In genomic region chr17:31748158-31748557, GRCm38 (mm10) we compare ENCODE assay signal across 9 mouse cellular contexts.
DNase-seq lines count a peak whose midpoint lies in the region; ATAC-seq and TF ChIP-seq lines count a peak whose summit lies in the region.
"Had no signal": no experiment of that assay in that cellular context is flagged by ENCODE, and none has a peak within 500 bp of the region (broad histone marks: within the 10 kb centered on the region; RNA-seq: fewer than 3 reads in every experiment).

No protein-coding gene starts in this region.

- no peak overlapping the region for H3K9ac ChIP-seq in lung, embryonic 14.5 days
- H3K9ac ChIP-seq in heart, embryonic 15.5 days: no peak overlapping the region
- H3K9ac ChIP-seq: forebrain, embryonic 15.5 days had no signal

- H3K4me3 ChIP-seq in lung, embryonic 14.5 days (ENCODE audit: low read depth, low read length): no peak overlapping the region
- no peak overlapping the region for H3K4me3 ChIP-seq in heart, embryonic 15.5 days
- no peak overlapping the region for H3K4me3 ChIP-seq in limb, embryonic 10.5 days
- H3K4me3 ChIP-seq: forebrain, embryonic 15.5 days had no signal

- WGBS in lung, embryonic 14.5 days: 67% methylated on average over 2 of the region's 2 CpGs
- WGBS in heart, embryonic 15.5 days: 80% methylated on average over 2 of the region's 2 CpGs
- WGBS in limb, embryonic 10.5 days: 80% methylated on average over 2 of the region's 2 CpGs

- no peak for TF ChIP-seq CTCF in lung, embryonic 14.5 days (IDR thresholded peaks at IDR 0.05; ENCODE audit: low read depth)

- no peak for ATAC-seq in lung, embryonic 14.5 days (ENCODE audit: insufficient read depth)
- ATAC-seq in heart, embryonic 15.5 days (replicated peaks; ENCODE audit: insufficient number of reproducible peaks, insufficient read depth, low FRiP score, low read depth): no peak
- ATAC-seq: forebrain, embryonic 15.5 days had no signal

- no peaks in the 10 kb centered on the region for H3K36me3 ChIP-seq in lung, embryonic 14.5 days (ENCODE audit: insufficient read depth)
- H3K36me3 ChIP-seq in heart, embryonic 15.5 days: no peaks in the 10 kb centered on the region
- no peaks in the 10 kb centered on the region for H3K36me3 ChIP-seq in limb, embryonic 10.5 days
- H3K36me3 ChIP-seq: forebrain, embryonic 15.5 days had no signal

- peaks cover 22% of the 10 kb centered on the region for H3K4me1 ChIP-seq in lung, embryonic 14.5 days (ENCODE audit: insufficient read depth)
- peaks cover 40% of the 10 kb centered on the region for H3K4me1 ChIP-seq in heart, embryonic 15.5 days (replicated peaks)
- H3K4me1 ChIP-seq in limb, embryonic 10.5 days: peaks cover 27% of the 10 kb centered on the region

- no peaks in the 10 kb centered on the region for H3K9me3 ChIP-seq in lung, embryonic 14.5 days (ENCODE audit: low read depth, low read length)
- H3K9me3 ChIP-seq in heart, embryonic 15.5 days (replicated peaks): no peaks in the 10 kb centered on the region
- H3K9me3 ChIP-seq in limb, embryonic 10.5 days (replicated peaks): no peaks in the 10 kb centered on the region
- H3K9me3 ChIP-seq: forebrain, embryonic 15.5 days had no signal

- no peak for DNase-seq in lung, embryonic 14.5 days
- no peak for DNase-seq in lung, postnatal 14 days
- DNase-seq in limb, embryonic 10.5 days (ENCODE audit: low spot score): no peak
- peak; percentile 31 for DNase-seq in urinary bladder, postnatal 25 days (ENCODE audit: low spot score)
- DNase-seq in thymus, postnatal 4 days: no peak
- no peak for DNase-seq in layer of hippocampus, adult 9-11 months
- DNase-seq: retina, postnatal 1 day had no signal

- H3K4me2 ChIP-seq in lung, embryonic 14.5 days: no peak overlapping the region
- no peak overlapping the region for H3K4me2 ChIP-seq in heart, embryonic 15.5 days
- H3K4me2 ChIP-seq: forebrain, embryonic 15.5 days had no signal

- H3K27me3 ChIP-seq in lung, embryonic 14.5 days (ENCODE audit: insufficient read depth, low read length): no peaks in the 10 kb centered on the region
- H3K27me3 ChIP-seq in heart, embryonic 15.5 days: no peaks in the 10 kb centered on the region
- no peaks in the 10 kb centered on the region for H3K27me3 ChIP-seq in limb, embryonic 10.5 days (ENCODE audit: low read depth, poor library complexity, severe bottlenecking)
- H3K27me3 ChIP-seq: forebrain, embryonic 15.5 days had no signal

- peak overlapping the region; percentile 62; the same call in 1 of the 2 replicates for H3K27ac ChIP-seq in lung, embryonic 14.5 days (ENCODE audit: low read depth)
- peak overlapping the region; percentile 97 for H3K27ac ChIP-seq in heart, embryonic 15.5 days
- peak overlapping the region; percentile 62; the same call in 1 of the 2 replicates for H3K27ac ChIP-seq in limb, embryonic 10.5 days
- H3K27ac ChIP-seq: forebrain, embryonic 15.5 days had no signal
